Mouse (Mus musculus) ES-E14 (cell line): ENCODE data around the gene Gtdc1.

Experiments
- CHD2 ChIP-seq: IDR thresholded peaks from 2 replicates; pipeline ENCODE4 v1.6.1; 2014; ENCODE audit warnings: mild to moderate bottlenecking, low read depth, low read length, inconsistent platforms
- HCFC1 ChIP-seq: IDR thresholded peaks from 2 replicates; pipeline ENCODE4 v1.6.1; 2012; ENCODE audit warnings: low read length, inconsistent platforms, borderline replicate concordance; ENCODE audit not compliant: insufficient read depth
- MAFK ChIP-seq: IDR thresholded peaks from 2 replicates; pipeline ENCODE4 v1.6.1; 2014; ENCODE audit warnings: mild to moderate bottlenecking, low read depth, low read length, inconsistent platforms; ENCODE audit not compliant: insufficient read depth
- ZC3H11A ChIP-seq: IDR thresholded peaks from 2 replicates; pipeline ENCODE4 v1.6.1; 2012; ENCODE audit warnings: low read depth, mild to moderate bottlenecking, inconsistent platforms, low read length, borderline replicate concordance
- ZNF384 ChIP-seq: IDR thresholded peaks from 2 replicates; pipeline ENCODE4 v1.6.1; 2012; ENCODE audit warnings: low read depth, low read length, inconsistent platforms

- TF ChIP-seq MAFK, result no peak
- TF ChIP-seq ZC3H11A, result no peak
- TF ChIP-seq ZNF384, result no peak
- no peak for TF ChIP-seq HCFC1
- TF ChIP-seq CHD2, result no peak
Observed at GRCm38 (mm10) chr2:44801361-44801760, 126.1 kb downstream of the Gtdc1 start.
